Mouse (Mus musculus) limb, embryonic 12.5 days (tissue): ENCODE results near the gene Ydjc. TPM values are rescaled to one million over a fixed set of nuclear protein-coding genes. Genes with fewer than 3 reads are reported as not detected.

Experiments
- ATAC-seq: fragments of 200-750 bp; cut with Nextera tagmentation; 2 replicates; pipeline ENCODE4 v1.8.0; 2017; ENCODE audit warnings: low read depth, moderate TSS enrichment; ENCODE audit not compliant: insufficient number of reproducible peaks, insufficient read depth, low FRiP score, low TSS enrichment
- H3K27ac ChIP-seq: fragments of 300-500 bp; sonication (generic); 2 replicates; pipeline ENCODE4 v1.5.1; 2016; ENCODE audit warnings: mild to moderate bottlenecking, moderate library complexity
- H3K27me3 ChIP-seq: fragments of 300-500 bp; sonication (generic); 2 replicates; pipeline ENCODE4 v1.6.1; 2016; ENCODE audit warnings: mild to moderate bottlenecking, moderate library complexity
- H3K36me3 ChIP-seq: fragments of 300-500 bp; sonication (generic); 2 replicates; pipeline ENCODE4 v1.6.1; 2016; ENCODE audit warnings: mild to moderate bottlenecking, moderate library complexity
- H3K4me1 ChIP-seq: fragments of 300-500 bp; sonication (generic); replicated peaks from 2 replicates; pipeline ENCODE4 v1.6.1; 2016
- H3K4me2 ChIP-seq: fragments of 300-500 bp; sonication (generic); 2 replicates; pipeline ENCODE4 v1.6.1; 2016; ENCODE audit warnings: mild to moderate bottlenecking, moderate library complexity
- H3K4me3 ChIP-seq: fragments of 300-500 bp; sonication (generic); replicated peaks from 2 replicates; pipeline ENCODE4 v1.5.1; 2016; ENCODE audit warnings: mild to moderate bottlenecking
- H3K9ac ChIP-seq: fragments of 300-500 bp; sonication (generic); replicated peaks from 2 replicates; pipeline ENCODE4 v1.6.1; 2016; ENCODE audit warnings: mild to moderate bottlenecking, moderate library complexity
- H3K9me3 ChIP-seq: fragments of 300-500 bp; sonication (generic); 2 replicates; pipeline ENCODE4 v1.6.1; 2016; ENCODE audit warnings: mild to moderate bottlenecking, moderate library complexity
- WGBS: fragments of 180-500 bp; shearing (Covaris S2); methylation state at CpG from one replicate; pipeline ENCODE4 v1.1.7; 2016; 5-methylcytosine and 5-hydroxymethylcytosine counted together
- polyA plus RNA-seq: library from polyadenylated mRNA; unstranded; fragments of >200 nt; fragmentation: Nextera tagmentation; extraction: Ambion mirVana; gene quantifications from 2 replicates; pipeline ENCODE4 v1.2.1, GENCODE M21; 2016

Gene Ydjc
- polyA plus RNA-seq, 1 experiment from 2014 or later, result 6.2 TPM

DNA sequence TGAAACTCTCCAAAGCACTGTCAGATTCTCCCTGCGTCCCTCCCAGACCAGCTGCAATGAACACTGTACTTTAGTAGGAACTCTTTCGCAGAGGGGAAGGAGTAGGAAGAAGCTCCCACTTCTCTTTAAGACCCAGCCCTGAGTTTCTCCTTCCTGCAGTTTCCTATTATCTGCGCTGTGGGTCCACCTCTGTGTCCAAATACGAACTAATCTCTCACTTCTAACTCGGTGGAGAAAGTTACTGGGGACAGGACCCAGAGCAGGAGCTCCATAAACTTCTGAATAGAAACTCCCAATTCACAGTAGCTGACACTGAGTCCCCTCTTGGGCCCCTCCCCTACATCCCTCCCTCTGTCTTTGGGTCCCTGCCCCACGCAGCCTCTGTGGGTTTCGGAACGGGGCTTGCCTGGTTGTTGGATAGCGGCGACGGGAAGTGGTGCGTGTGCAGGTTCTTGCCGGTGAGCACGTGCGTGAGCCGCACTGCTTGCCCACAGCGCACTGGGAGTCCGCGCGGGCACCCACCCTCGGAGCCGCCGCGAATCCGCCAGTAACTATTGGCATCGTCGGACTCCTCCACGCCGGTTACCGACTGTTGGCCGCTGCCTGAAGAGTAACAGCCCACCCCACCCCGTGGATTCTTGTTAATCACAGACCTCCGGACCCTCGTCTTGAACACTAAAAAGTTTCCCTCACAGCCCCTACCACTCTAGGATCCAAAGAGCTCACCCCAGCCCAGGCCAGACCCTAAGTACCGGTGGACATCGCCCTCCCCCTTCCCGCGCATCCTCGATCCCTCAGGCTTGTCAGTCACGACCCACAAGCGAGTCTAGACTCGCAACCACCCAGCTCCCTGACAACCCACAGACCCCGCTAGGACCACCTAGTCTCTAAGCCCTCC is 13.0 kb upstream of the Ydjc start:
- Histone ChIP-seq H3K27ac (peak overlapping the region; percentile 85), H3K9me3 (no peaks in the 10 kb centered on the region), H3K4me1 (peaks cover 18% of the 10 kb centered on the region), H3K4me3 (peak overlapping the region; percentile 79), H3K27me3 (no peaks in the 10 kb centered on the region), H3K9ac (peak overlapping the region; percentile 75), H3K36me3 (no peaks in the 10 kb centered on the region), H3K4me2 (peak overlapping the region; percentile 96)
- ATAC-seq, result no peak; the same call in 1 of the 2 replicates
- 3% methylated on average over 43 of the region's 43 CpGs for WGBS

DNA sequence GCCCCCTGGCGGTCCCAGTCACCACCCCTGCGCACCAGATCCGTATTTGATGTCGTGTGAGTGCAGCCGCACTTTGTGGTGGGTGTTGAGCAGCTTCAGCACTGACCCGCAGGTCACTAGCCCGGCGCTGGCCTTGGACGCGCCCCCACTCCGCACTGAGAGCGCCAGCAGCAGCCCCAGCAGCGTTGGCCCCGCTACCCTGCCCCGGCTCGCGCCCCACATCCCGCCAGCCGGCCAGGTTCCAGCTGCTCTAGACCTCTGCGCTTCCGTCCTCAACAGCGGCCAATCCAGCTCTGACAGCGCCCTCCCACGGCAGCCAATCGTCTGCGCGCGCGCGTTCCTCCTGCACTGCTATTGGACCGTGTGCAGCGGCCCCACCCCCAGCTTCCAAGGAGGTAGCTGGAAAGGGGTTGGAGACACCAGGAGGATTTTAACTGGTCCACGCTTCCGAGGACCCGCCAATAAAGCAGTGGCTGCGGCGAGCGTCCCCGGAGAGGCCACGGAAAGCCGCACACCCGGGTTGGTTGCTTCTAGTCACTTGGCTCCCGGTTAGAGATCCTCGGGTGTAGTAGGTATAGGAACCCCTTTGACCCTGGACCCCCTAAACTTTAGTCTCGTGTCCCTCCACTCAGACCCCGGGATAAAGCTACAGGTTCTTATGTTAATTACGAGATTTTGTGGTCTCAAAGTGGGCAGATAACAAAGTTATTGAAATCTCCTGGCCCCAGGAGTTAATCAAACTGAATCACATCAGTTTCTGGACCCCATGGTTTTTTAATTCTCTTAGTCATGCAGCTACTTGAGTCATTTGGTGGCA is 12.1 kb upstream of the Ydjc start, which contains the start of gene Sdf2l1:
Gene Sdf2l1, minus strand, starts transcription at position 295 of the 817 bp plus-strand sequence.
- Histone ChIP-seq H3K9me3 (no peaks in the 10 kb centered on the region), H3K4me1 (peaks cover 18% of the 10 kb centered on the region), H3K4me3 (peak within 1 kb of the TSS; percentile 79), H3K9ac (peak within 1 kb of the TSS; percentile 75), H3K27me3 (no peaks in the 10 kb centered on the region), H3K4me2 (peak within 1 kb of the TSS; percentile 96), H3K27ac (peak within 1 kb of the TSS; percentile 85), H3K36me3 (no peaks in the 10 kb centered on the region)
- under 1% methylated on average over 47 of the region's 47 CpGs for WGBS
- ATAC-seq, result peak; percentile 98

DNA sequence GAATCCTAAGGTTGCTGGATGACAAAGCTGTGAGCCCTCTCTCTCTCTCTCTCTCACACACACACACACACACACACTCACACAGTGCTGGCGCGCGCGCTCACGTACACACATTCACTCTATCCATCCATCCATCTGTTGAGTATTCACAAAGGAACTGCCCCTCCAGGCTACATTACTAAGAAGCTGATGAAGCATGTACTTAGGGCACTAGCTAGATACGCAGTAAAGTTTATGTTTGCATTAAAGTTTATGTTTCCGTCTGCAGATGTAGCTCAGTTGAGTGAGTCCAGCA is 11.6 kb upstream of the Ydjc start:
- H3K27ac ChIP-seq, result no peak overlapping the region
- peak overlapping the region; percentile 96 for H3K4me2 ChIP-seq
- 37% methylated on average over 7 of the region's 7 CpGs for WGBS
- H3K9me3 ChIP-seq, result no peaks in the 10 kb centered on the region
- peak overlapping the region; percentile 79 for H3K4me3 ChIP-seq
- no peaks in the 10 kb centered on the region for H3K36me3 ChIP-seq
- ATAC-seq, result no peak; the same call in 1 of the 2 replicates
- H3K9ac ChIP-seq, result peak overlapping the region; percentile 51
- H3K4me1 ChIP-seq, result peaks cover 18% of the 10 kb centered on the region
- H3K27me3 ChIP-seq, result no peaks in the 10 kb centered on the region

DNA sequence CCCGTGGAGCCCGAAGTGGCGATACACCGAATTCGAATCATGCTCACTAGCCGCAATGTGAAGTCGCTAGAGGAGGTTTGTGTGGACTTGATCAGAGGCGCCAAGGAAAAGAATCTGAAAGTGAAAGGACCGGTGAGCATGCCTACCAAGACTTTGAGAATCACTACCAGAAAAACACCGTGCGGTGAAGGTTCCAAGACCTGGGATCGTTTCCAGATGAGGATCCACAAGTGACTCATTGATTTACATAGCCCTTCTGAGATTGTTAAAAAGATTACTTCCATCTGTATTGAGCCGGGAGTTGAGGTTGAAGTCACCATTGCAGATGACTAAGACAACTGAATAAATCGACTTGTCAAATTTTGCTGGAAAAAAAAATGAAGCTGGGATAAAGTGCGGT is 7.1 kb upstream of the Ydjc start:
- H3K4me1 ChIP-seq, result peaks cover 7% of the 10 kb centered on the region; the same call in 1 of the 2 replicates
- no peak for ATAC-seq
- H3K36me3 ChIP-seq, result no peaks in the 10 kb centered on the region
- H3K9ac ChIP-seq, result no peak overlapping the region
- H3K4me3 ChIP-seq, result no peak overlapping the region
- 79% methylated on average over 15 of the region's 15 CpGs for WGBS
- no peak overlapping the region for H3K27ac ChIP-seq
- no peaks in the 10 kb centered on the region for H3K9me3 ChIP-seq
- H3K27me3 ChIP-seq, result no peaks in the 10 kb centered on the region
- no peak overlapping the region for H3K4me2 ChIP-seq

DNA sequence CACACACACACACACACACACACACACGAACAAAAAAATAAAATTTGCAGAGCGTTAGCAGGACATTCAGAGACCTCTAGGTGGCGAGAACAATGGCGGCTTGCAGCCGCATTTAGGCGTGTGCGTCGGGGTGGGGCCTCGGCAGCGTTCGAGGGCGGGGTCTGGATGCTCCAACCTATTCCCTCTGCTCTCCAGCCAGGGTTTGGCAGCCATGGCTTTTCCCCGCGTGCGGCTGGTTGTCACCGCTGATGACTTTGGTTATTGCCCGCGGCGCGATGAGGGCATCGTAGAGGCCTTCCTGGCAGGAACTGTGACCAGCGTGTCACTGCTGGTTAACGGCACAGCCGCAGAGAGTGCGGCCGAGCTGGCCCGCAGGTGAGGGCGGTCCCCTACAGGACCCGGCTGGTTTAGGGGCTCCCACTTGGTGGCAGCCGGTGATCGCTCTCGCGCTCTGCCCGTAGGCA is 2.4 kb downstream of the Ydjc start, which contains the start of gene Ccdc116:
Gene Ccdc116, minus strand, starts transcription at position 458 of the 464 bp plus-strand sequence.
- under 1% methylated on average over 34 of the region's 34 CpGs for WGBS
- no peaks in the 10 kb centered on the region for H3K9me3 ChIP-seq
- H3K4me3 ChIP-seq, result peak within 1 kb of the TSS; percentile 52
- H3K36me3 ChIP-seq, result peaks cover 10% of the 10 kb centered on the region
- peaks cover 11% of the 10 kb centered on the region; the same call in 1 of the 2 replicates for H3K4me1 ChIP-seq
- ATAC-seq, result peak; percentile 72
- H3K9ac ChIP-seq, result peak within 1 kb of the TSS; percentile 50
- H3K4me2 ChIP-seq, result peak within 1 kb of the TSS; percentile 97
- H3K27ac ChIP-seq, result no peak within 1 kb of the TSS
- peaks cover 17% of the 10 kb centered on the region for H3K27me3 ChIP-seq

DNA sequence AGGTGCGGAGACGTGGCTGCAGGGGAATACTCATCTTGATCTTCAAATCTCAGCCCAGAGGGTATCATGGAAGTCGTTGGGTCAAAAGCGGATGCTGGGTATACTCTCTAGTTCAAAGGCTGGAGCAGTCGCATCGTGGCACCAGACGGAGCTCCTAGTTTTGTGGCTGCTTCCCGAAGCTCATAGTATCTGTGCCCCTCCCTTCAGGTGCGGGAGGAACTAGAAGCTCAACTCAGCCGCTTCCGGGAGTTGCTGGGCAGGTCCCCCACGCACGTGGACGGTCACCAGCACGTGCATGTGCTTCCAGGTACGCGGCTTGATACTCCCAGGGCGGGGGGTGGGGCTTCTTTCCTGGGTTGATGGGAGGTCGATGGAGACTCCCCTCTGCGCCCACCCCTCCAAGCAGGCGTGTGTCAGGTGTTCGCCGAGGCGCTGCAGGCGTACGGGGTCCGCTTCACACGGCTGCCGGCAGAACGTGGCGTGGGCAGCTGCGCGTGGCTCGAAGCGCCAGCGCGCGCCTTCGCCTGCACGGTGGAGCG is 3.0 kb downstream of the Ydjc start:
- H3K9ac ChIP-seq, result peak overlapping the region; percentile 50
- H3K27ac ChIP-seq, result no peak overlapping the region
- H3K4me3 ChIP-seq, result peak overlapping the region; percentile 52
- under 1% methylated on average over 41 of the region's 41 CpGs for WGBS
- no peaks in the 10 kb centered on the region for H3K9me3 ChIP-seq
- H3K27me3 ChIP-seq, result peaks cover 17% of the 10 kb centered on the region
- no peak for ATAC-seq
- H3K4me1 ChIP-seq, result peaks cover 11% of the 10 kb centered on the region; the same call in 1 of the 2 replicates
- H3K36me3 ChIP-seq, result peaks cover 17% of the 10 kb centered on the region
- H3K4me2 ChIP-seq, result peak overlapping the region; percentile 97

DNA sequence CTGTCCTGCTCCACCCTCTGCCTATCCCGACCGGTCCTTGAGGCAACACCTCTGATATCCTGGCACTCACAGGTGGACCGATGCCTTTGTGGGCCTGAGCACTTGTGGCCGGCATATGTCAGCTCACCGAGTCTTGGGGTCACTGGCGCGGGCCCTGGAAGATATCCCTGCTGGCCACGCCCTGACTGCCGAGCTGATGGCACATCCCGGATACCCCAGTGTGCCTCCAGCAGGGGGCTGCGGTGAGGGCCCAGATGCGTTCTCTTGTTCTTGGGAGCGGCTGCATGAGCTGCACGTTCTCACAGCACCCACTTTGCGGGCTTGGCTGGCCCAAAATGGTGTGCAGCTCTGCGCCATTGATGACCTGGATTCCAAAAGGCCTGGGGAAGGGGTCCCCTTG is 3.7 kb downstream of the Ydjc start:
- ATAC-seq, result no peak
- peak overlapping the region; percentile 52 for H3K4me3 ChIP-seq
- H3K27ac ChIP-seq, result 0 out of 2 replicates have a peak overlapping the region, but pooled peaks have one; percentile 35
- H3K36me3 ChIP-seq, result peaks cover 23% of the 10 kb centered on the region
- peaks cover 17% of the 10 kb centered on the region for H3K27me3 ChIP-seq
- H3K9ac ChIP-seq, result peak overlapping the region; percentile 18; the same call in 1 of the 2 replicates
- H3K9me3 ChIP-seq, result no peaks in the 10 kb centered on the region
- H3K4me2 ChIP-seq, result peak overlapping the region; percentile 97
- WGBS, result 9% methylated on average over 16 of the region's 16 CpGs
- H3K4me1 ChIP-seq, result peaks cover 11% of the 10 kb centered on the region; the same call in 1 of the 2 replicates

DNA sequence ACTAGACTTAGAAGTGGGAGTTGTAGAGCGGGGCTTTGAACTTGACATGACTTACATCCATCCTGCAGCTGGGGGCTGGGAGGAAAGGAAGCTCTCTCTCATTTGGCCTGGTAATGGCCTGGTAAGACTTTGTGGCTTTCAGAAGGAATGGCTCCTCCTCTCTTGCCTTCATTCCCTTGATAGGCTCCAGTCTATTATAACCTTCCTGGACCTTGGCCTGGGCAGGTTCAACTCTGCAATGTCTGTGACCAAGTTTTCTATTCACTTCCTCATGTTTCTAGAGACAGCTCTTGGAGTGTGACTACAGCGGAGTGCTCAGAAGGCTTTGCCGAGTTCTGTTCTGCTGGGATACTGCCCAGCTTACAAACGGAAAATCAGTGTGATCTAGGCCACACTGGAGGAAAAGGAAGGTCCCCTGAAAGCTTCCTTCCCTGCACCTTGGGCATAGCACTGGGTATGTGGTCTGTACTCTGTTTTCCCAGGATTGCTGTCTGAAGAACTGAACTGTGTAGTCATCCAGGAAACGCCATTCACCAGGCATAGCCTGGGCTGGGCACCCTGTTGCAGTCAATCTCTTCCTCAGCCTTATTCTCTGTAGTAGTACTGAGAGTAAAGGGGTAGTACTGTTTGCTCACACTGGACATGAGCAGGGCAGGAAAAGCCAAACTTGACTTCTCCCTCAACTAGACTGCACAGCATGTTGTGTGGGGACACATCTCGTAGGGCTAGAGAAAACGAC is 6.3 kb downstream of the Ydjc start:
- Histone ChIP-seq H3K4me1 (peaks cover 11% of the 10 kb centered on the region; the same call in 1 of the 2 replicates), H3K4me3 (no peak overlapping the region), H3K27ac (no peak overlapping the region), H3K9me3 (no peaks in the 10 kb centered on the region), H3K27me3 (peaks cover 17% of the 10 kb centered on the region), H3K9ac (no peak overlapping the region), H3K36me3 (peaks cover 46% of the 10 kb centered on the region), H3K4me2 (no peak overlapping the region)
- WGBS, result 82% methylated on average over 7 of the region's 7 CpGs
- ATAC-seq, result no peak

DNA sequence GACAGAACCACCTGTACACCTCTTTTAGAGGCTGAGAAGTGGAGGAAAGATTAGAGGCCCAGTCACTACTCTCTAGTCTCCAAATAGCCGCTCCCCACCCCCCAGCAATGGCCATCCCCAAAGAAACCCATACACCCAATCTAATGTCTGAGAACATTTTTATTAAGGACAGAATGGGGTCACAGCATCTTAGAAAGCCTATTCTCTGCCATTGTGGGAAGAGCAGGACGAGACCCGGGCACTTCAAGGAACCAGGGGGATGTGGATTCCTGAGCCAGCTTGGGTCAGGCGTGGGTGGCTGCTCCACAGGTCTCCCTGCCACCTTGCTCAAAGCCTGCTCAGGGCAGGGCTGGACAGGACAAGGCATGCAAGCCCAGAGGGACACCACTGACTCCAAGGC is 7.5 kb downstream of the Ydjc start:
- 92% methylated on average over 4 of the region's 4 CpGs for WGBS
- H3K27me3 ChIP-seq, result peaks cover 17% of the 10 kb centered on the region
- no peak overlapping the region for H3K4me3 ChIP-seq
- H3K4me2 ChIP-seq, result no peak overlapping the region
- H3K36me3 ChIP-seq, result peaks cover 57% of the 10 kb centered on the region
- H3K9me3 ChIP-seq, result no peaks in the 10 kb centered on the region
- no peak overlapping the region for H3K9ac ChIP-seq
- peaks cover 11% of the 10 kb centered on the region; the same call in 1 of the 2 replicates for H3K4me1 ChIP-seq
- no peak overlapping the region for H3K27ac ChIP-seq
- no peak for ATAC-seq

DNA sequence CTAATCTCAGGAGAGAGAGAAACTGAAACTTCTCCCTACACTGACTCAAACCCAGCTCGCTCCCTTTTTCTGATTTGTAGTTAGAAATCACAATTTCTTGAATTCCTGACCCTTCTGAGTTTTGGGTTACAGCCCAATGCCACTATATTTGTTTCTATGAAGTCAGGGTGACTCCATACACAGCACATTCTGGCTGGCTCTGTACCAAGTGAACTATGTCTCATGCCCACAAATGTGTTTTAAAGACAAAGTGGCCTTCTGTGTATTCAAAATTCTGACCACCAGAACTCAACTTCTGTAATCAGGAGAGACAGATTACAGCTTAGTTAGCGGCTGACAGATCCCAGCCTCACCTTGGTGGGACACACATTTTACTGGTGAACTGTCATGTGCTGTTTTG is 9.9 kb downstream of the Ydjc start:
- H3K4me1 ChIP-seq, result no peaks in the 10 kb centered on the region
- H3K36me3 ChIP-seq, result peaks cover 82% of the 10 kb centered on the region
- H3K4me3 ChIP-seq, result no peak overlapping the region
- ATAC-seq, result no peak
- H3K27ac ChIP-seq, result no peak overlapping the region
- H3K9me3 ChIP-seq, result no peaks in the 10 kb centered on the region
- H3K27me3 ChIP-seq, result no peaks in the 10 kb centered on the region
- 96% methylated on average over 2 of the region's 2 CpGs for WGBS
- H3K4me2 ChIP-seq, result no peak overlapping the region
- no peak overlapping the region for H3K9ac ChIP-seq
